In the genomic region with DNA sequence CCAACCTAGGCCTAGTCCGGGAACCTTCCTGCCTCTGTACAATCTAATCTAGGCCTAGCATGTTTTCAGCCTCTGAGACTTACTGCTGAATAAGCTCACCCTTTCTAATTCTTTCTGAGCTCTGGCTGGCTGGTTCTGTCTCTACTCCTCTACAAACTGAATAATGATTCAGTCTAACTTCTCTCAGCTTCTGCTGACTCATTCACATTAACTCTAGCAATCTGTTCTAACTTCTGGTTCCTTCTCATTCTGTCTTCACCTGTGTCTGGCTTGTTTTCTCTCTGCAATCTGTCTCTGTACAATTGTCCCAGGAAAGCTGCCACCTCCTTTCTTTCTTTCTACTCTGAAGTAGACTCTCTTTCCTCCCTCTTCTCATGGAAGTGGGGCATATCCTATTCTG, we compare ENCODE assay signal across 23 mouse cellular contexts. TPM values are rescaled to one million over a fixed set of nuclear protein-coding genes. Genes with fewer than 3 reads are reported as not detected.
DNase-seq lines count a peak whose midpoint lies in the region; ATAC-seq and TF ChIP-seq lines count a peak whose summit lies in the region.
"Had no signal": no experiment of that assay in that cellular context is flagged by ENCODE, and none has a peak within 500 bp of the region (broad histone marks: within the 10 kb centered on the region; RNA-seq: fewer than 3 reads in every experiment).

No protein-coding gene starts in this region.

- TF ChIP-seq EP300 in MEL (IDR thresholded peaks at IDR 0.05; ENCODE audit: low read depth in 1 of 2, low read length in 2 of 2) = no peak
- TF ChIP-seq EP300 in lung, postnatal 0 days (IDR thresholded peaks at IDR 0.05) = no peak

- WGBS in lung, postnatal 0 days = 87% methylated on average over 1 of the region's 1 CpGs

- H3K27me3 ChIP-seq in MEL (ENCODE audit: control insufficient read depth in 1 of 2, insufficient read depth in 2 of 2, low read length in 2 of 2) = no peaks in the 10 kb centered on the region
- H3K27me3 ChIP-seq in lung, postnatal 0 days (replicated peaks; ENCODE audit: insufficient read depth, low read length) = no peaks in the 10 kb centered on the region
- H3K27me3 ChIP-seq: limb, embryonic 13.5 days; midbrain, embryonic 12.5 days; neural tube, embryonic 12.5 days; stomach, embryonic 15.5 days had no signal

- H3K9ac ChIP-seq in MEL (ENCODE audit: control insufficient read depth, low read depth, low read length, poor library complexity, severe bottlenecking) = no peak overlapping the region
- H3K9ac ChIP-seq in lung, postnatal 0 days (replicated peaks; ENCODE audit: low read depth) = no peak overlapping the region
- H3K9ac ChIP-seq: limb, embryonic 13.5 days; liver, embryonic 14.5 days; midbrain, embryonic 12.5 days; neural tube, embryonic 12.5 days; stomach, embryonic 15.5 days had no signal

- peak; percentile 7 to 64 for DNase-seq in layer of hippocampus, adult 18-20 months (ENCODE audit: low spot score in 2 of 2)
- no peak for DNase-seq in layer of hippocampus, postnatal 36 days
- DNase-seq in 3T3-L1 (ENCODE audit: low read depth, low spot score) (peak; percentile 32), MEL (ENCODE audit: low read depth, low spot score) (peak; percentile 41)
- peak; percentile 13 to 44 for DNase-seq in left cerebral cortex, adult 9 months (ENCODE audit: low spot score in 2 of 2)
- DNase-seq in lung, postnatal 0 days (ENCODE audit: low spot score) = no peak
- DNase-seq in gastrocnemius, postnatal 14 days = no peak
- DNase-seq: adrenal gland, postnatal 10 days; cerebellum, adult 18-20 months; cerebellum, postnatal 25 days; embryo, embryonic 11 days; kidney, adult 11 months; kidney, postnatal 10 days; thymus, adult 2 months had no signal

- peaks cover 0 to 6% of the 10 kb centered on the region in 2 experiments; a peak in 2 of 4 replicates for H3K36me3 ChIP-seq in MEL (ENCODE audit: control insufficient read depth in 1 of 2, insufficient read depth in 2 of 2, low read length in 2 of 2)
- peaks cover 3% of the 10 kb centered on the region; the same call in 1 of the 2 replicates for H3K36me3 ChIP-seq in lung, postnatal 0 days (ENCODE audit: insufficient read depth, low read length)
- H3K36me3 ChIP-seq: stomach, embryonic 15.5 days had no signal

- H3K27ac ChIP-seq in MEL (ENCODE audit: control insufficient read depth, low read depth, low read length) = no peak overlapping the region
- no peak overlapping the region for H3K27ac ChIP-seq in lung, postnatal 0 days (ENCODE audit: low read length)
- H3K27ac ChIP-seq: heart, embryonic 10.5 days; hindbrain, embryonic 10.5 days; hindbrain, postnatal 0 days; limb, embryonic 13.5 days; liver, embryonic 14.5 days; midbrain, embryonic 12.5 days; neural tube, embryonic 12.5 days; stomach, embryonic 15.5 days had no signal

- no peaks in the 10 kb centered on the region for H3K79me2 ChIP-seq in MEL (ENCODE audit: control insufficient read depth, insufficient read depth, low read length, poor library complexity)

- H3K4me3 ChIP-seq in MEL (ENCODE audit: control insufficient read depth in 1 of 2, insufficient read depth in 1 of 2, low read depth in 2 of 2, low read length in 2 of 2) = no peak overlapping the region
- H3K4me3 ChIP-seq in lung, postnatal 0 days (ENCODE audit: low read depth, low read length) = no peak overlapping the region
- H3K4me3 ChIP-seq: heart, embryonic 10.5 days; hindbrain, embryonic 10.5 days; limb, embryonic 13.5 days; midbrain, embryonic 12.5 days; neural tube, embryonic 12.5 days; stomach, embryonic 15.5 days had no signal

- TF ChIP-seq POLR2A in MEL (IDR thresholded peaks at IDR 0.05; ENCODE audit: control insufficient read depth in 1 of 2, insufficient read depth in 1 of 2, low read depth in 1 of 2, low read length in 2 of 2, poor library complexity in 1 of 2) = no peak

- no peak for ATAC-seq in lung, postnatal 0 days
- ATAC-seq: activated CD4-positive, CD25-positive, alpha-beta regulatory T cell, adult 4 months; hindbrain, postnatal 0 days had no signal

- TF ChIP-seq RAD21 in MEL (IDR thresholded peaks at IDR 0.05; ENCODE audit: low read depth, low read length) = no peak

- H3K4me2 ChIP-seq in lung, postnatal 0 days (replicated peaks; ENCODE audit: low read depth, low read length) = no peak overlapping the region
- H3K4me2 ChIP-seq: limb, embryonic 13.5 days; midbrain, embryonic 12.5 days; neural tube, embryonic 12.5 days; stomach, embryonic 15.5 days had no signal

- intact Hi-C loops in gastrocnemius, postnatal 14 days (cut with DNase I; ENCODE audit: low total_unique reads) = no loop called here

- no peaks in the 10 kb centered on the region; a peak in 2 of 4 replicates for H3K4me1 ChIP-seq in MEL (ENCODE audit: control insufficient read depth in 1 of 2, insufficient read depth in 2 of 2, low read length in 2 of 2)
- H3K4me1 ChIP-seq in lung, postnatal 0 days (ENCODE audit: insufficient read depth, low read depth, low read length) = no peaks in the 10 kb centered on the region
- H3K4me1 ChIP-seq: midbrain, embryonic 12.5 days; neural tube, embryonic 12.5 days had no signal

- no peaks in the 10 kb centered on the region for H3K9me3 ChIP-seq in MEL (replicated peaks; ENCODE audit: insufficient read depth, low read length)
- H3K9me3 ChIP-seq in lung, postnatal 0 days (ENCODE audit: low read length) = no peaks in the 10 kb centered on the region
- H3K9me3 ChIP-seq: heart, embryonic 10.5 days; hindbrain, embryonic 10.5 days; limb, embryonic 13.5 days; midbrain, embryonic 12.5 days; neural tube, embryonic 12.5 days; stomach, embryonic 15.5 days had no signal

- TF ChIP-seq CTCF in MEL (IDR thresholded peaks at IDR 0.05 in 2 of 3, conservative IDR thresholded peaks at IDR 0.05 in 1 of 3; ENCODE audit: control insufficient read depth in 1 of 3, insufficient read depth in 1 of 3, low read depth in 2 of 3, low read length in 3 of 3, poor library complexity in 1 of 3, severe bottlenecking in 1 of 3) = no peak
- TF ChIP-seq CTCF in lung, postnatal 0 days (IDR thresholded peaks at IDR 0.05) = no peak

TF ChIP-seq in MEL, 35 proteins besides CTCF, POLR2A, EP300 and RAD21:
- TF ChIP-seq BHLHE40 (IDR thresholded peaks at IDR 0.05; ENCODE audit: borderline replicate concordance, low read depth, low read length) (no peak), NELFE (IDR thresholded peaks at IDR 0.05; ENCODE audit: low read depth, low read length) (no peak), E2F4 (IDR thresholded peaks at IDR 0.05; ENCODE audit: borderline replicate concordance, low read depth, low read length) (no peak), JUND (IDR thresholded peaks at IDR 0.05; ENCODE audit: low read depth, low read length) (no peak), MEF2A (IDR thresholded peaks at IDR 0.05; ENCODE audit: extremely low read depth, insufficient replicate concordance, low read depth, low read length, poor library complexity, severe bottlenecking) (no peak), TAL1 (IDR thresholded peaks at IDR 0.05; ENCODE audit: low read length) (no peak), MXI1 (IDR thresholded peaks at IDR 0.05; ENCODE audit: low read depth, low read length) (no peak)

RNA-seq across cellular contexts. Expression of gene Sbf2, which starts 59.5 kb away (rescaled TPM):
- total RNA-seq in layer of hippocampus, adult 18-20 months (2021) = 10 to 100 TPM; 67.6 to 69.0 TPM
- 10 to 100 TPM; 71.2 to 91.3 TPM for total RNA-seq in layer of hippocampus, postnatal 36 days (2021)
- total RNA-seq in MEL (2012; rRNA removed) = 1.3 and 2.0 TPM in 2 replicates
- 1 to 10 TPM in 1 of 2 experiments, not detected in 1; 4.4 TPM for polyA plus RNA-seq in MEL (2012; ENCODE audit: insufficient read depth in 1 of 2, insufficient read length in 2 of 2, low read depth in 1 of 2, low replicate concordance in 2 of 2, missing spikeins in 1 of 2)
- 23.3 and 25.7 TPM in 2 replicates for polyA plus RNA-seq in lung, postnatal 0 days (2015; fragmentation: Nextera tagmentation; extraction: Ambion mirVana)
- 10 to 100 TPM; 19.4 to 21.5 TPM for total RNA-seq in gastrocnemius, postnatal 14 days (2021)

Comparison
In these comparisons a context has a peak if more than half of its experiments do, and no peak if none do; other contexts are left out.
1. DNase-seq: peak in layer of hippocampus, adult 18-20 months (2 of 2), 3T3-L1 (single experiment), MEL (single experiment) and left cerebral cortex, adult 9 months (2 of 2); none in layer of hippocampus, postnatal 36 days (0 of 2), lung, postnatal 0 days (single experiment) and gastrocnemius, postnatal 14 days (single experiment).